Mouse (Mus musculus): ENCODE measurements around the gene Fars2.

DNA sequence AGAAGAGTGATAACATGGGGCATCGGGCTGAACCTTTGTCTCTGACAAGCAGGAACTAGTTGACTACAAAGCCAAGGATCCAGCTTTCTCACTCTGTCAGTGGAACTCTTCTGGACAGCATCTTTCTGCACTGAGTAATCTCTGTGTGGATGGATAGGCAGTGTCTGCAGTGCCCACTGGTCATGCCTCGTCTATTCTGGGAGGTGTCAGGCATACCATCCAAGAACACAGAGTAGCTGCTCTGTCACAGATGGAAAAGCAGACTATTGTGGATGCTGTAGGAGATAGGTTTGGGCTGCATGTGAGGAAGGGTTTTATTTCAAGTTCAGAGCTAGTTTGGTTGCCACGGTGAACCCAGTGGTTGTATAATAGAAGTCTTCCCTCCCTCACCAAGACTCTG lies 414.7 kb downstream of the Fars2 start:
- TF ChIP-seq CTCF (IDR thresholded peaks at IDR 0.05; ENCODE audit: low read depth): no peak
- no peak for TF ChIP-seq EP300 (IDR thresholded peaks at IDR 0.05; ENCODE audit: low read depth)

All from heart, postnatal 0 days (tissue).